Mouse (Mus musculus): ENCODE data around the gene Gm20538. TPM values are rescaled to one million over a fixed set of nuclear protein-coding genes. Genes with fewer than 3 reads are reported as not detected.

Gene Gm20538
- polyA plus RNA-seq, 1 experiment from 2014 or later = not detected

DNA sequence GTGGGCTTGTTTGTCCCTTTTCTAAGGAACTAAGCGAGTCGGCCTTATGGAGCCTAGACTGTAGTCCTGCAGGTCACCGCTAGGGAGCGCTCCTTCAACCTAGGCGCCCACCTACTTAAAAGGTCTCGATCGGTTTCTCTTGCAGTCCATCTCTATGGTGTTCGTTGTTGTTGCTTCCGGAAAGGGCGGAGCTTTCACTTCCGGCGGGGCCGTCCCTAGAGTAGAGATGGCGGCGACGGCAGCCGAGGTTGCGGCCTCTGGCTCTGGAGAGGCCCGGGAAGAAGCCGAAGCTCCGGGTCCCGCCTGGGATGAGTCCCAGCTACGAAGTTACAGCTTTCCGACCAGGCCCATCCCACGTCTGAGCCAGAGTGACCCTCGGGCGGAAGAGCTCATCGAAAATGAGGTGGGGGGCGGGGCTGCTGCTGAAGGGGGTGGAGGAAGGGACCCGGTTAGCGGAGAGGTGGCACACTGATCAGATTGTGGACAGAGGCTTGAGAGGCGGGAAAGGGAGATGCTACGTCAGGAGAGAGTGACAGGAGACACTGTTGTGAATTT, 10.1 kb upstream of the Gm20538 start, which contains the start of gene Hif1an:
Hif1an (plus strand) TSS at position 199 of the 555 bp plus-strand sequence.
- Histone ChIP-seq H3K36me3 (replicated peaks; ENCODE audit: insufficient read depth, low read length) (peaks cover 26% of the 10 kb centered on the region), H3K4me2 (ENCODE audit: low read depth, low read length) (peak within 1 kb of the TSS; percentile 78), H3K9ac (replicated peaks) (peak within 1 kb of the TSS; percentile 67), H3K4me3 (ENCODE audit: low read depth, low read length) (peak within 1 kb of the TSS; percentile 74), H3K27me3 (ENCODE audit: insufficient read depth, low read length) (no peaks in the 10 kb centered on the region), H3K9me3 (ENCODE audit: low read length) (no peaks in the 10 kb centered on the region), H3K27ac (ENCODE audit: low read depth) (peak within 1 kb of the TSS; percentile 71), H3K4me1 (ENCODE audit: insufficient read depth) (peaks cover 11% of the 10 kb centered on the region)
- ATAC-seq (peak; percentile 99), DNase-seq (peak; percentile 94)
- under 1% methylated on average over 33 of the region's 33 CpGs for WGBS (ENCODE audit: insufficient replicate concordance)
- TF ChIP-seq CTCF (IDR thresholded peaks at IDR 0.05; ENCODE audit: low read depth) (peak; percentile 97), EP300 (IDR thresholded peaks at IDR 0.05; ENCODE audit: low read depth) (peak; percentile 70)

DNA sequence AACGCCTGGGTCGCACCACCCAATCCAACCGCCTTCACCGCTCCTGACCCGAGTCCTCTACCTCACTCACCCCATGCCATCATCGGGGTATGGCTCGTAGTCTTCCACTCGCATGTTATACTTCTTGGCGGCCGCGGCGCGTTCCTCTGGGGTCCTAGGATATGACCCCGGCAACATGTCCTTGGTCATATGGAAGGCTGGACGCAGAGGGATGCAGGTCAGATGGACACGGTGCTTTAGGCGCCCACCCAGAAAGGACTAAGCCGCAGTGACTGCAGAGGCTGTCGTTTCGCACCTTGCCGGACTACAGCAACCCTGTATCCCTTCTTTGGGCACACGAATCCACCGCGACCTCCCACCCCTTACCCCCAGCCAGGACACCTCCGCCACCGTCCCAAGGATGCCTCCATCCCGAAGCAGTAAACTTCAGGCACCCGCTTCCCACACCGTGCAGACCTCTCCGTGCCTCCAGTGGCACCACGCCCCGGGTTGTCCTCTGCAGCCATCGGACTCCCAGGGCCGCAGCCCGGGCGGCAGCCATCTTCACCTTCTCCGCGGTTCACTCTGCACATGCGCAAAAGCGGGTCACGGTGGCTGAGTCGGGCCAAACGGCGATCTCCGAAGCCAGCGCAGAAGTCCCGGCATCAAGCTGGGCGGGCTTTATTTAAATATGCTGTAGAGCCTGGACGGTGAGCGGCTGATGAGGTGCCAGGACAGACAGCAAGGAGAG, 2.4 kb upstream of the Gm20538 start, which contains the start of gene Ndufb8:
Ndufb8 (minus strand) TSS at position 580 of the 730 bp plus-strand sequence.
- Histone ChIP-seq H3K27me3 (ENCODE audit: insufficient read depth, low read length) (no peaks in the 10 kb centered on the region), H3K9ac (replicated peaks) (peak within 1 kb of the TSS; percentile 93), H3K4me2 (ENCODE audit: low read depth, low read length) (peak within 1 kb of the TSS; percentile 84), H3K36me3 (replicated peaks; ENCODE audit: insufficient read depth, low read length) (peaks cover 33% of the 10 kb centered on the region), H3K9me3 (ENCODE audit: low read length) (no peaks in the 10 kb centered on the region), H3K4me3 (ENCODE audit: low read depth, low read length) (peak within 1 kb of the TSS; percentile 84), H3K27ac (ENCODE audit: low read depth) (peak within 1 kb of the TSS; percentile 74), H3K4me1 (ENCODE audit: insufficient read depth) (peaks cover 7% of the 10 kb centered on the region)
- DNase-seq (peak; percentile 96), ATAC-seq (peak; percentile 95)
- under 1% methylated on average over 50 of the region's 50 CpGs for WGBS (ENCODE audit: insufficient replicate concordance)
- TF ChIP-seq EP300 (IDR thresholded peaks at IDR 0.05; ENCODE audit: low read depth) (no peak), CTCF (IDR thresholded peaks at IDR 0.05; ENCODE audit: low read depth) (no peak)

DNA sequence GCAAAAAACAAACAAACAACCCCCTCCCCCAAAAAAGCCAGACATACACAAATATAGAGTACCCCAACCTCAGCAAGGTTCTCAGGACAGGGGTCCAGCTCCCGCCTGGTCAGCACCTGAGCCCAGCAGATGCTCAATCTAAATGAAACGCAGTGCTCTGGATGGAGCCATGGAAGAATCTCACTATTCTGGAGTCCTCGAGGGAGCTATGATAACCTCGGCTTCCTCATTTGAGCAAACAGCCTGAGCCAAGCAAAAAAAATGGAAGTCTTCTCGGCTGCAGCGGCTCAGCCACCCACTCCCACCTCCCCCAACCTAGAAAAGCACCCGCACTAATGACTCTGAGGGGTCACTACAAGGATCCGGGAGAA, 1.8 kb upstream of the Gm20538 start:
- H3K36me3 ChIP-seq (replicated peaks; ENCODE audit: insufficient read depth, low read length) = peaks cover 39% of the 10 kb centered on the region
- no peaks in the 10 kb centered on the region for H3K27me3 ChIP-seq (ENCODE audit: insufficient read depth, low read length)
- peak overlapping the region; percentile 84 for H3K4me2 ChIP-seq (ENCODE audit: low read depth, low read length)
- WGBS (ENCODE audit: insufficient replicate concordance) = 3% methylated on average over 8 of the region's 8 CpGs
- DNase-seq (no peak), ATAC-seq (peak; percentile 5; the same call in 1 of the 2 replicates)
- TF ChIP-seq EP300 (IDR thresholded peaks at IDR 0.05; ENCODE audit: low read depth) (no peak), CTCF (IDR thresholded peaks at IDR 0.05; ENCODE audit: low read depth) (no peak)
- H3K4me3 ChIP-seq (ENCODE audit: low read depth, low read length) = peak overlapping the region; percentile 84
- H3K27ac ChIP-seq (ENCODE audit: low read depth) = peak overlapping the region; percentile 74
- H3K9ac ChIP-seq (replicated peaks) = peak overlapping the region; percentile 93
- no peaks in the 10 kb centered on the region for H3K9me3 ChIP-seq (ENCODE audit: low read length)
- peaks cover 7% of the 10 kb centered on the region for H3K4me1 ChIP-seq (ENCODE audit: insufficient read depth)

DNA sequence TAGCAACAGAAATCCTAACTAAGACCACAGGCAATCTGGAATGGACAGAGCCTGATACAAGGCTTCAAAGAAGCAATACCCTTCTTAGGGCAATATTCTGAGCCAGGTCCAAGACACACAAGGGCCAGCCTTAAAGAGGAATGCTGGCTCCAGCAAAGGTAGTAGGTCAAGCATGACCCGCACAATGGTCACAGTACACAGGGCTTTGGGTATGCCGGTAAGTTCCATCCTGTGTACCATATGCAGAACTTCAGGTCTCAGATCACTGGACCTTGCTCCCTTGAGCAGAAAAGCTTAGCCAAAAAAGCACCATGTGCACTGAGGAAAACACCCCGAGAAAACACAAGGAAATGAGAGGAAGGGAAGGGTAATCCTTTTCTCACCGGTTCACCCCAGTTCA, 655 bp upstream of the Gm20538 start:
- H3K27me3 ChIP-seq (ENCODE audit: insufficient read depth, low read length) = no peaks in the 10 kb centered on the region
- no peak overlapping the region for H3K4me2 ChIP-seq (ENCODE audit: low read depth, low read length)
- no peak overlapping the region for H3K27ac ChIP-seq (ENCODE audit: low read depth)
- no peak overlapping the region for H3K4me3 ChIP-seq (ENCODE audit: low read depth, low read length)
- TF ChIP-seq EP300 (IDR thresholded peaks at IDR 0.05; ENCODE audit: low read depth) (no peak), CTCF (IDR thresholded peaks at IDR 0.05; ENCODE audit: low read depth) (no peak)
- 88% methylated on average over 4 of the region's 4 CpGs for WGBS (ENCODE audit: insufficient replicate concordance)
- no peak for ATAC-seq
- no peak for DNase-seq
- H3K36me3 ChIP-seq (replicated peaks; ENCODE audit: insufficient read depth, low read length) = peaks cover 50% of the 10 kb centered on the region
- H3K9me3 ChIP-seq (ENCODE audit: low read length) = no peaks in the 10 kb centered on the region
- peaks cover 7% of the 10 kb centered on the region for H3K4me1 ChIP-seq (ENCODE audit: insufficient read depth)
- no peak overlapping the region for H3K9ac ChIP-seq (replicated peaks)

DNA sequence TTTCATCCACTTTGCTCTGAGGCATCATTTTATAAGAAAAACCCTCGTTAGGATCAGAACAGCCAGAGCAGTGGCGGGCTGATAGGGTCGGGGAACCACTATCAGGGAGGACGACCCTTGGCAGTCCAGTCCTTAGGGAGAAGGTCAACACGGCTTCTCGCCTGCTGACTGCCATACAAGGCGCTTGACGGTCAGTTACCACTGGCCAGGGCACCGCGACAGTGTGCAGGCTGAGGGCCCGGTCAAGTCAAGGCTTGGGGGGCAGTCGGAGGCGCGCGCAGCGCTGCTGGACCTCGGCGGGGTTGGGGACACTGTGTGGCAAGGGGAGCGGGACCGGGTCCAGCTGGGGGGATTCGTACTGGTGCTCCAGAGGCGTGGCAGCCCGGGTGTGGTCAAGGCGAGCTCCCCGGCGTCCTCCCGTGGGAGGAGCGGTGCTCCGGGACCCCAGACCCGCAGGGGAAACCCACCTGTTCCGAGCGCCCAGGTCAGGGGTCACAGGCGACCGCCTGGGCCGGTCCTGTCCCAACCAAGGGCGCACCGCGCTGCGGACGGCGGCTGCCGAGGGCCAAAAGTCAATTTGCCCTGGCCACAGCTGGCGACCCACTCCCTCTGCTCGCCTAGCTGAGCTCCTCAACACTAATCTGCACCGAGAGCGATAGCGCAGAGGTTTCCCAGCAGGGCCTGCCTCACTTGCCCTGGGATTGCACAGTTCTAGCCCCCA, 7.2 kb downstream of the Gm20538 start, which contains the start of gene Sec31b:
Sec31b (minus strand) TSS at position 544 of the 721 bp plus-strand sequence.
- no peak for TF ChIP-seq EP300 (IDR thresholded peaks at IDR 0.05; ENCODE audit: low read depth)
- H3K9ac ChIP-seq (replicated peaks) = peak within 1 kb of the TSS; percentile 52
- peaks cover 4% of the 10 kb centered on the region for H3K9me3 ChIP-seq (ENCODE audit: low read length)
- H3K36me3 ChIP-seq (replicated peaks; ENCODE audit: insufficient read depth, low read length) = peaks cover 23% of the 10 kb centered on the region
- peak; percentile 66 for ATAC-seq
- no peaks in the 10 kb centered on the region for H3K4me1 ChIP-seq (ENCODE audit: insufficient read depth)
- peaks cover 5% of the 10 kb centered on the region; the same call in 1 of the 2 replicates for H3K27me3 ChIP-seq (ENCODE audit: insufficient read depth, low read length)
- peak within 1 kb of the TSS; percentile 50 for H3K4me3 ChIP-seq (ENCODE audit: low read depth, low read length)
- no peak within 1 kb of the TSS for H3K27ac ChIP-seq (ENCODE audit: low read depth)
- peak within 1 kb of the TSS; percentile 85 for H3K4me2 ChIP-seq (ENCODE audit: low read depth, low read length)
- DNase-seq = peak; percentile 64
- WGBS (ENCODE audit: insufficient replicate concordance) = 2% methylated on average over 35 of the region's 47 CpGs

DNA sequence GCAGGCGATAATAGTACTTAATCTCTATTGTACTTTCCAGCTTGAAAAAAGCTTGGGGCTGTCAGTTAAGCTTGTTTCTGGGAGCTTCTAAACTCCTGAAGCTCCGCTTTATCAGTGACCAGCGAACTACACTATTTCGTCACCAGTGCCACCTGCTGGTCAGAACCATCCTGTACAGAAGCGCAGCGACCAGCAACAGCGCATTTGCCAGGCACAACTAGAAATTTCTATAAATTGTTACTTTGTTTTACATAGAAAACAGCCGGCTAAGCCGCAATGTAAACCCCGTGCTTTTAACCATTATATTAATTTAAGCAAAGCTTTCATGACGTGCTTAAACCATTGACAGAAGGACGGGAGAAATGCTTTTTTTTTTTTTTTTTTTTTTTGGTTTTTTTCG, 7.9 kb downstream of the Gm20538 start:
- Histone ChIP-seq H3K27ac (ENCODE audit: low read depth) (no peak overlapping the region), H3K4me3 (ENCODE audit: low read depth, low read length) (peak overlapping the region; percentile 50), H3K27me3 (ENCODE audit: insufficient read depth, low read length) (peaks cover 5% of the 10 kb centered on the region; the same call in 1 of the 2 replicates), H3K9me3 (ENCODE audit: low read length) (peaks cover 8% of the 10 kb centered on the region), H3K9ac (replicated peaks) (no peak overlapping the region), H3K4me2 (ENCODE audit: low read depth, low read length) (peak overlapping the region; percentile 85), H3K4me1 (ENCODE audit: insufficient read depth) (no peaks in the 10 kb centered on the region), H3K36me3 (replicated peaks; ENCODE audit: insufficient read depth, low read length) (peaks cover 16% of the 10 kb centered on the region)
- TF ChIP-seq CTCF (IDR thresholded peaks at IDR 0.05; ENCODE audit: low read depth) (peak; percentile 85), EP300 (IDR thresholded peaks at IDR 0.05; ENCODE audit: low read depth) (no peak)
- DNase-seq = peak; percentile 86
- 2% methylated on average over 13 of the region's 13 CpGs for WGBS (ENCODE audit: insufficient replicate concordance)
- ATAC-seq = peak; percentile 50; the same call in 1 of the 2 replicates

All from liver, postnatal 0 days (tissue).